Mouse (Mus musculus) MEL (cell line): ENCODE data around the gene Plbd1. TPM values are rescaled to one million over a fixed set of nuclear protein-coding genes. Genes with fewer than 3 reads are reported as not detected.

Source experiments
- DNase-seq: peaks from one replicate; pipeline ENCODE4 v3.0.0; 2011; ENCODE audit warnings: low read depth, low spot score
- H3K27ac ChIP-seq: 2 replicates; pipeline ENCODE4 v1.5.1; 2012; ENCODE audit warnings: low read depth, mild to moderate bottlenecking, control low read depth, low read length, moderate library complexity; ENCODE audit not compliant: control insufficient read depth
- H3K27me3 ChIP-seq, 2 experiments: fragments of 150-350 bp in 1 of 2; sonication (generic) in 1 of 2; 2 replicates each; pipeline ENCODE4 v1.6.1; 2012; ENCODE audit warnings: low read length in 2 of 2, mild to moderate bottlenecking in 2 of 2, improper control_type of control experiment in 1 of 2, moderate library complexity in 1 of 2; ENCODE audit not compliant: insufficient read depth in 2 of 2, control insufficient read depth in 1 of 2
- H3K36me3 ChIP-seq, 2 experiments: 2 replicates each; pipeline ENCODE4 v1.6.1; 2012 to 2014; ENCODE audit warnings: low read length in 2 of 2, improper control_type of control experiment in 1 of 2, inconsistent platforms in 1 of 2, mild to moderate bottlenecking in 1 of 2; ENCODE audit not compliant: insufficient read depth in 2 of 2, control insufficient read depth in 1 of 2
- H3K4me1 ChIP-seq, 2 experiments: fragments of 150-350 bp in 1 of 2; sonication (generic) in 1 of 2; 2 replicates each; pipeline ENCODE4 v1.6.1; 2012; ENCODE audit warnings: low read length in 2 of 2, improper control_type of control experiment in 1 of 2, mild to moderate bottlenecking in 1 of 2; ENCODE audit not compliant: insufficient read depth in 2 of 2, control insufficient read depth in 1 of 2
- H3K4me3 ChIP-seq, 2 experiments: fragments of 150-350 bp in 1 of 2; sonication (generic) in 1 of 2; 2 replicates each; pipeline ENCODE4 v1.5.1; 2012; ENCODE audit warnings: low read depth in 2 of 2, low read length in 2 of 2, mild to moderate bottlenecking in 2 of 2, moderate library complexity in 2 of 2, control low read depth in 1 of 2, improper control_type of control experiment in 1 of 2; ENCODE audit not compliant: control insufficient read depth in 1 of 2, insufficient read depth in 1 of 2
- H3K79me2 ChIP-seq: 2 replicates; pipeline ENCODE4 v1.6.1; 2012; ENCODE audit warnings: mild to moderate bottlenecking, low read length, moderate library complexity; ENCODE audit not compliant: control insufficient read depth, poor library complexity, insufficient read depth
- H3K9ac ChIP-seq: 2 replicates; pipeline ENCODE4 v1.6.1; 2012; ENCODE audit warnings: low read depth, mild to moderate bottlenecking, control low read depth, low read length, moderate library complexity; ENCODE audit not compliant: control insufficient read depth, poor library complexity, severe bottlenecking
- H3K9me3 ChIP-seq: fragments of 150-350 bp; sonication (generic); replicated peaks from 2 replicates; pipeline ENCODE4 v1.6.1; 2012; ENCODE audit warnings: mild to moderate bottlenecking, low read length, improper control_type of control experiment, moderate library complexity; ENCODE audit not compliant: insufficient read depth
- BHLHE40 ChIP-seq: IDR thresholded peaks from 2 replicates; pipeline ENCODE4 v1.6.1; 2012; ENCODE audit warnings: low read depth, mild to moderate bottlenecking, inconsistent platforms, low read length, improper control_type of control experiment, borderline replicate concordance
- CHD1 ChIP-seq: IDR thresholded peaks from 2 replicates; pipeline ENCODE4 v1.6.1; 2012; ENCODE audit warnings: low read depth, mild to moderate bottlenecking, inconsistent platforms, low read length, improper control_type of control experiment
- CTCF ChIP-seq, 3 experiments: IDR thresholded peaks in 2 of 3; conservative IDR thresholded peaks in 1 of 3; 2 replicates each; pipeline ENCODE4 v1.5.1; 2011 to 2012; ENCODE audit warnings: low read length in 3 of 3, low read depth in 2 of 3, mild to moderate bottlenecking in 2 of 3, improper control_type of control experiment in 1 of 3, inconsistent platforms in 1 of 3, mixed read lengths in 1 of 3, moderate library complexity in 1 of 3; ENCODE audit not compliant: control insufficient read depth in 1 of 3, insufficient read depth in 1 of 3, poor library complexity in 1 of 3, severe bottlenecking in 1 of 3
- ETS1 ChIP-seq: IDR thresholded peaks from 2 replicates; pipeline ENCODE4 v1.6.1; 2012; ENCODE audit warnings: low read depth, mild to moderate bottlenecking, inconsistent platforms, low read length, improper control_type of control experiment, moderate library complexity
- GABPA ChIP-seq: IDR thresholded peaks from 2 replicates; pipeline ENCODE4 v1.6.1; 2012; ENCODE audit warnings: low read depth, mild to moderate bottlenecking, inconsistent platforms, low read length, improper control_type of control experiment, moderate library complexity
- GATA1 ChIP-seq: IDR thresholded peaks from 2 replicates; pipeline ENCODE4 v1.6.1; 2011; ENCODE audit warnings: low read depth, low read length, improper control_type of control experiment
- HCFC1 ChIP-seq: IDR thresholded peaks from 2 replicates; pipeline ENCODE4 v1.6.1; 2012; ENCODE audit warnings: low read depth, mild to moderate bottlenecking, inconsistent platforms, low read length, improper control_type of control experiment, moderate library complexity
- JUND ChIP-seq: IDR thresholded peaks from 2 replicates; pipeline ENCODE4 v1.6.1; 2011; ENCODE audit warnings: low read depth, mild to moderate bottlenecking, improper control_type of control experiment, low read length
- MAFK ChIP-seq: IDR thresholded peaks from 2 replicates; pipeline ENCODE4 v1.6.1; 2011; ENCODE audit warnings: low read depth, mild to moderate bottlenecking, low read length, improper control_type of control experiment, borderline replicate concordance
- MAX ChIP-seq: IDR thresholded peaks from 2 replicates; pipeline ENCODE4 v1.6.1; 2011; ENCODE audit warnings: low read length, improper control_type of control experiment
- MAZ ChIP-seq: IDR thresholded peaks from 2 replicates; pipeline ENCODE4 v1.6.1; 2012; ENCODE audit warnings: low read depth, mild to moderate bottlenecking, inconsistent platforms, low read length, improper control_type of control experiment
- MYC ChIP-seq: IDR thresholded peaks from 2 replicates; pipeline ENCODE4 v1.6.1; 2011; ENCODE audit warnings: low read depth, mild to moderate bottlenecking, low read length, improper control_type of control experiment, moderate library complexity
- POLR2AphosphoS2 ChIP-seq: IDR thresholded peaks from 2 replicates; pipeline ENCODE4 v1.6.1; 2011; ENCODE audit warnings: low read length, improper control_type of control experiment
- RAD21 ChIP-seq: IDR thresholded peaks from 2 replicates; pipeline ENCODE4 v1.6.1; 2011; ENCODE audit warnings: mild to moderate bottlenecking, low read depth, low read length, improper control_type of control experiment
- TBP ChIP-seq: IDR thresholded peaks from 2 replicates; pipeline ENCODE4 v1.8.0; 2011; ENCODE audit warnings: low read depth, low read length, improper control_type of control experiment
- TCF12 ChIP-seq: IDR thresholded peaks from 2 replicates; pipeline ENCODE4 v1.6.1; 2014; ENCODE audit warnings: low read depth, mild to moderate bottlenecking, inconsistent platforms, low read length, improper control_type of control experiment, moderate library complexity
- USF1 ChIP-seq: IDR thresholded peaks from 2 replicates; pipeline ENCODE4 v1.6.1; 2014; ENCODE audit warnings: low read depth, mild to moderate bottlenecking, inconsistent platforms, low read length, improper control_type of control experiment, moderate library complexity
- USF2 ChIP-seq, 2 experiments: IDR thresholded peaks; 2 replicates each; pipeline ENCODE4 v1.6.1; 2011 to 2012; ENCODE audit warnings: improper control_type of control experiment in 2 of 2, low read length in 2 of 2, borderline replicate concordance in 1 of 2, inconsistent platforms in 1 of 2, low read depth in 1 of 2, mild to moderate bottlenecking in 1 of 2; ENCODE audit not compliant: insufficient read depth in 1 of 2
- ZC3H11A ChIP-seq: IDR thresholded peaks from 2 replicates; pipeline ENCODE4 v1.6.1; 2012; ENCODE audit warnings: low read depth, mild to moderate bottlenecking, inconsistent platforms, low read length, improper control_type of control experiment
- ZMIZ1 ChIP-seq: IDR thresholded peaks from 2 replicates; pipeline ENCODE4 v1.6.1; 2012; ENCODE audit warnings: low read depth, mild to moderate bottlenecking, inconsistent platforms, low read length, improper control_type of control experiment, moderate library complexity
- polyA plus RNA-seq, 2 experiments: library from polyadenylated mRNA; stranded (reverse) in 1 of 2; unstranded in 1 of 2; fragments of >175 nt in 1 of 2; fragments of >200 nt in 1 of 2; gene quantifications; 2 replicates each; pipeline versions ENCODE4 v1.2.1 to v1.2.4; 2012; ENCODE audit warnings: low replicate concordance in 2 of 2, low read depth in 1 of 2; ENCODE audit not compliant: insufficient read length in 2 of 2, insufficient read depth in 1 of 2, missing spikeins in 1 of 2
- total RNA-seq: library from RNA; depleted of rRNA; stranded (reverse); fragments of 300-350 nt; gene quantifications from 2 replicates; pipeline ENCODE4 v1.2.3, GENCODE M21; 2012

Gene Plbd1
- total and polyA plus RNA-seq, 3 experiments = not detected

- Histone ChIP-seq H3K27ac (no peak overlapping the region), H3K9ac (no peak overlapping the region), H3K4me1 (no peaks in the 10 kb centered on the region; a peak in 1 of 4 replicates), H3K9me3 (no peaks in the 10 kb centered on the region), H3K36me3 (no peaks in the 10 kb centered on the region), H3K4me3 (no peak overlapping the region), H3K79me2 (no peaks in the 10 kb centered on the region), H3K27me3 (no peaks in the 10 kb centered on the region)
- DNase-seq = peak; percentile 20
- TF ChIP-seq POLR2AphosphoS2 = no peak
- no peak for TF ChIP-seq MAX
- TF ChIP-seq TBP = no peak
- no peak for TF ChIP-seq CTCF (IDR thresholded peaks at IDR 0.05 in 2 of 3, conservative IDR thresholded peaks at IDR 0.05 in 1 of 3; ENCODE audit: control insufficient read depth in 1 of 3, insufficient read depth in 1 of 3, low read depth in 2 of 3, low read length in 3 of 3, poor library complexity in 1 of 3, severe bottlenecking in 1 of 3)
- TF ChIP-seq ZMIZ1 = no peak
- TF ChIP-seq ZC3H11A = no peak
- no peak for TF ChIP-seq TCF12
- no peak for TF ChIP-seq CHD1
- TF ChIP-seq ETS1 = no peak
- TF ChIP-seq HCFC1 = no peak
These were observed 7.3 kb downstream of the Plbd1 start for GRCm38 (mm10) chr6:136654470-136654869.

DNA sequence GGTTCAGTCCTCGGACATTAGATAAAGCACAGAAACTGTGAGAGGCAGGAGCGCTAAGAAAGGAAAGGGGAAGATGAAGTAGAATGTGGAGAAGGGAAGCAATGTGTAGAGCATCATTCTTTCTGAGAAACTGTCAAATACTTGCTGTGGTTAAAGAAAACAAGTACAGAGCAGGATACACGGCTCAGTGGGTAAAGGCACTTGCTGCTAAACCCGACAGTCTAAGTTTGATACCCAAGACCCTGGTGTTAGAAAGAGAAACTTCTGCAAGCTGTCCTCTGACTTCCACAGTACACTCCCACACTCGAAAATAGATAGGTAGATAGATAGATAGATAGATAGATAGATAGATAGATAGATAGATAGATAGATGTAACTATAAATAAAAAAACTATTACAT, 8.4 kb downstream of the Plbd1 start:
- Histone ChIP-seq H3K36me3 (no peaks in the 10 kb centered on the region), H3K27me3 (no peaks in the 10 kb centered on the region), H3K4me3 (no peak overlapping the region), H3K4me1 (no peaks in the 10 kb centered on the region; a peak in 1 of 4 replicates), H3K79me2 (no peaks in the 10 kb centered on the region), H3K9ac (no peak overlapping the region), H3K27ac (no peak overlapping the region), H3K9me3 (no peaks in the 10 kb centered on the region)
- TF ChIP-seq GATA1 (no peak), ZC3H11A (no peak), MAX (no peak), ZMIZ1 (no peak), ETS1 (no peak), MYC (no peak), MAFK (no peak), USF1 (no peak), MAZ (no peak)
- DNase-seq = no peak

- TF ChIP-seq RAD21 = no peak
- peak in 1 of 2 experiments; percentile 66; a peak in 2 of 4 replicates for TF ChIP-seq USF2 (IDR thresholded peaks at IDR 0.05; ENCODE audit: borderline replicate concordance in 1 of 2, insufficient read depth in 1 of 2, low read depth in 1 of 2, low read length in 2 of 2)
- TF ChIP-seq POLR2AphosphoS2 = no peak
- peak; percentile 72 for TF ChIP-seq USF1
- TF ChIP-seq JUND = no peak
- no peak for TF ChIP-seq MAX
- no peak for TF ChIP-seq GABPA
- TF ChIP-seq MAFK = no peak
- TF ChIP-seq HCFC1 = no peak
- no peak for TF ChIP-seq ZMIZ1
- TF ChIP-seq BHLHE40 = no peak
- TF ChIP-seq TBP = no peak
- H3K27me3 ChIP-seq = no peaks in the 10 kb centered on the region; a peak in 1 of 4 replicates
- no peak overlapping the region for H3K27ac ChIP-seq
- no peaks in the 10 kb centered on the region for H3K79me2 ChIP-seq
- no peaks in the 10 kb centered on the region for H3K9me3 ChIP-seq
- no peak overlapping the region for H3K9ac ChIP-seq
- peaks cover 0 to 8% of the 10 kb centered on the region in 2 experiments; a peak in 2 of 4 replicates for H3K4me1 ChIP-seq
- DNase-seq = no peak
- no peaks in the 10 kb centered on the region for H3K36me3 ChIP-seq
- H3K4me3 ChIP-seq = no peak overlapping the region
These were observed 11.1 kb downstream of the Plbd1 start for GRCm38 (mm10) chr6:136650664-136651063.
